Mouse (Mus musculus) adrenal gland, postnatal 36 days (tissue): Measurements from ENCODE around the gene Krt87. TPM values are rescaled to one million over a fixed set of nuclear protein-coding genes. Genes with fewer than 3 reads are reported as not detected.

Source experiments
- DNase-seq, 2 experiments: peaks; one replicate each; pipeline ENCODE4 v3.0.0; 2021; ENCODE audit warnings: mixed read lengths in 1 of 2
- long read RNA-seq, 2 experiments: library from polyadenylated mRNA; stranded (forward); transcript quantifications; one replicate each; pipeline ENCODE4 v2.0.0; 2021; ENCODE audit warnings: borderline sequencing depth in 2 of 2
- total RNA-seq, 2 experiments: library from RNA; stranded (reverse); gene quantifications; 2 replicates each; pipeline ENCODE4 v1.2.3; 2021

Krt87 gene
- total RNA-seq = not detected
- long read RNA-seq, experiment 1 = 0 reads
- long read RNA-seq, experiment 2 = 0 reads

DNA sequence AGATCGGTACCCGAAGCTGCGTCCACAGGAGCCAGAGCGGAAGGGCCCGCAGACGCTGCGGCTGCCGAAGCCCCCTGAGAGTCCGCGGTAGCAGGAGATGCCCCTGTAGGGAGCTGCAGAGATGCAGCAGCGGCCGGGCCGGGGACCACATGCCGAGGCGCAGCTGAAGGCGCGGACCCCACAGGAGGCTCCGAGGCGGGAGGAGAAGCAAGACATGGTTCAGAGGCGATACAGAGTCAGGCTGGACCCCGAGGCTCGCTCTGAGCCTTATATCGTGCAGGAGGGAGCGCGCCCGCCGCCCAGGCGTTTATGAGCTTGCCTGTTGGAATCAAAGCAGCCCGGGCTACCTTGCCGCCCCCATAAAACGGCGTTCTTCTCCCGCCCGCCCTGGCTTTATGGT lies at the start of gene Krt87:
TSS of gene Krt87 (minus strand) at position 250 of the 400 bp plus-strand sequence.
- no peak for DNase-seq

DNA sequence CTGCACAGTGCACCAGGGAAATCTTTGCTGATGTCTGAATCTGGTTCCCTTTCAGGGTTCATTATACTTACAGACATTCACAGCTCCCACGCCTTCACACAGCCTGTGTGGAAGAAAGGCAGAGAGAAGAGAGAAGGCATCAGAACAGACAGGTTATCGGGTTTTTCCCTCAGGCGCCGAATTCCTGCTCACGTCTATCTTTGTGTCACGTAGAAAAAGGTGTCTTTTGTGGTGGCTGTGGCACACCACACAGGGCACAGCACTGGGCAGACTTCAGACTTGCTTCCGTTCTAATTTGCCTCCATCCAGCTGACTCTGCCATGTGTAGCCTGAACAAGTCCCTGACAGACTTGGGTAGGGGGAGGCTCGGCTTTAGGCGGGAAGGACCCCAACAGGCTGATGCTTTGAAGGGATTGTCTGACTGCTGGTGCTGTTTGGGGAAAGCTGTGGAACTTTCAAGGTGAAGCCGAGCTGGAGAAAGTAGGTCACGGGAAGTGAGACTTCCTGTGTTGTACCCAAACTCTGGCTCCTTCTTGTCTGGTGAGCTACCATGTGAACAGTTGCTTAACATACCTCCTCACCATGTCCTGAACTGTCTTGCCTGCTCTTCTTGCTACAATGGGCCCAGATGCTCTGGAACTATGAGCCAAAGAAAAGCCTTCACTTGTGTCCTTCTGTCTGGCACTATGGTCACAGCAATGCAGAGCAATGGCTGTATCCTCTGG lies 47.5 kb upstream of the Krt87 start:
- no peak for DNase-seq

DNA sequence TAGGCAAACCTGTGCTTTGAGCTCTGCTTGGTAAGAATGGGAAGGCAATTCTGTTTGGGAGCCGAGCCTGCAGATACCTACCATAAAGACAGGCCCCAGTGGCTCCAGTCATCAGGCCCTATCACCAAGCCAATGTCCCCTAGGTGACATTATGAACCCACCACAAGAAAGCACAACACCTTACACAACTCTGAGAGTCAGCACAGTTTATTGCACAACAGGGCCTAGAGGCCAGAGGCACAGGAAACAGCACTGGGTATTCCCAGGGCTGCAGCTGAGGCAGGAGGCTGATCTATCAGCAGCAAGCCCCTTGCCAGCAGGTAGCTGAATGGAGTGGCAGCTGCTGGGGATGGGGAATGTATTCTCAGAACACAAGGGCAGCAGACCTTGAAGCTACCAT lies 46.3 kb upstream of the Krt87 start:
- no peak for DNase-seq

DNA sequence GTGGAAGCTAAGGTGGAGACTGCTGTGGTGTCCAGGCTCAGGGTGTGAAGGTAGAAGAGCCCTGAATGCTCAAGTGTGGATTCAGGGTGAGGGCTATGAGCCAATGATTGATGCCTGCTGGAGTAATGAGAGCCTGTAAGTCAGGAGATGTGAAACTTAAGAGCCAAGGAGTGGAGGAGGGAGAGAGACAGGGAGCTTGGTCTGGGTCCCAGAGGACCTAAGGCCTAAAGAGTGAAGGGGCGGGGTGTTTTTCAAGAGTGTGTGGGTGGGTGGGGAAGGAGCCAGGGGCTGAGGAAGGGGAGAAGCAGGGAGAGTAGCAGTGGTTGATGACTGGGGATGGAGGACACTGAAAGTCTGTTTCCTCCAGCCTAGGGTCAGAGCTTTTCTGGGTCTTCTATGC lies 45.0 kb upstream of the Krt87 start:
- DNase-seq = no peak

DNA sequence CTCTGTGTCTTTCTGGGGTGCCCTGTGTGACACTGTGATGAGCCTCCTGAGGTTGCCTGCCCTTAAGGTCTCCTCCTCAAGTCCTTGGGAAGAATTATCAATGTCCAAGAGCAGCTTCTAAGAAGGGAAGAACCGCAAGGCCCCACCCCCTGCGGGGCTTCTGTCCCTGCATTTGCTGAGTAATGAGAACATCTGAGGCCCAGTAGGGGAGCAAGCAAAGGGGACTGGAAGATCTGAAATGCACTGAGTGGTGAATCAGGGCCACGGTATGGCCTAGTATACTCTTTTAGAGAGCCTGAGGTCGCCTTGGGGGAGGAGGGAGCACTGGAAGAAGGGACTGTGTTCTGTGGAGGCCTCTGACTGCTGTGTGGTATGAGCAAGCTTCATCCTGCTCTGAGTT lies 43.5 kb upstream of the Krt87 start:
- DNase-seq = no peak

GRCm38 (mm10) chr15:101479666-101480060 lies 41.1 kb upstream of the Krt87 start:
- DNase-seq = no peak

DNA sequence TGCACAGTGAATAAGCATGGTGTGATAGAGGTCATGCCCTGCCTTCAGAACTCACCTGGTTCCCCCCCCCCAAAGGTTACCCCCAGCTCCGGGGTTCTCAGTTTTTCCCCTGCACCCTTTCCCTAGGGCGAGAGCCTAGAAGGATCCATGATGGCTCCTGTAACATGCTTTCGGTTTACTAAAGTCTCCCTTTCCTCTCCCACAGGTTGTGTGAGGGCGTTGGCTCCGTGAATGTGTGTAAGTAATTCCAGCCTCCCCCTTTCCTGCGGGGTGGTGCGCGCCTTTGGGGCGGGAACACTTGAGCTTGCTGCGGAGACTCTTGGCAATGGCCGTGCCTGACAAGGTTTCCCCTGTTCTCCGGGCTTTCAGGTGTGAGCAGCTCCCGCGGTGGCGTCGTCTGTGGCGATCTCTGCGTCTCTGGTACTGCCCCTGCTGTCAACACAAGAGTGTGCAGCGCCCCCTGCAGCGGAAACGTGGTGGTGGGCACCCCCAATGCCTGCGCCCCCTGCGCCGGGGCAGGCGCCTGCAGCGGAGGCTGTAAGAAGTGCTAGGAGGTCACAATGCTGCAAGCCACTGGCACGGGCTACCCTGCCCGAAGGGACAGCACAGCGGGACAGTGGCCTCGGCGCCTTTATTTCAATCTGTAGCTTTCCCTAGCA lies 40.5 kb upstream of the Krt87 start:
- peak; percentile 50 to 59 for DNase-seq

DNA sequence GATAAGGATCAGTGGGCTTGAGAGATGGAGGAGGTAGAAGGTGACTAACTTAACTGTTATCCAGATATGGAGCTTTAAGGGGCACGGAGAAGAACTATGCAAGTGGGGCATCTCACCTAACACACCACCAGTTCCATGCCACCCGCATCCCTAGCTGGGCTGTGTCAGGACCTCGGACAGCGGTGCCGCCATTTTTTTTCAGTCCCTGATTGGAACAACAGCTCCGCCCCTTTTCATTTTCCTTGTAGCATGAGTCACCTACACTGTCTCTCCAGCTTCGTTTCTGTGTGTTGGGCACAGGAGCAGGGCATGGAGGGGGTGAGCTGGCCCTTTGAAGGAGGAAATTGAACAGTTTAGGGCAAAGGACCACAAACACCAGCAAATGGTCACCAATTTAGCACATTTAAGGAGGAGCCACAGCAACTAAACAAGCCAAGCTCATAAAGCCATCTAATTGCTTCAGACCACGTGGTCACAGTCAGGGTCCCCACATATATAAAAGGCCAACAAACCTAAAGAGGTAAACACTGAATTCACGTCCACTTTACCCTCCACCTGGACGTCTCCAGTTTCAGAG lies 34.4 kb upstream of the Krt87 start, which contains the start of gene Krt86:
TSS of gene Krt86 (plus strand) at position 527 of the 577 bp plus-strand sequence.
- DNase-seq = peak; percentile 74 to 75

GRCm38 (mm10) chr15:101469093-101469492 lies 30.5 kb upstream of the Krt87 start:
- DNase-seq = no peak

DNA sequence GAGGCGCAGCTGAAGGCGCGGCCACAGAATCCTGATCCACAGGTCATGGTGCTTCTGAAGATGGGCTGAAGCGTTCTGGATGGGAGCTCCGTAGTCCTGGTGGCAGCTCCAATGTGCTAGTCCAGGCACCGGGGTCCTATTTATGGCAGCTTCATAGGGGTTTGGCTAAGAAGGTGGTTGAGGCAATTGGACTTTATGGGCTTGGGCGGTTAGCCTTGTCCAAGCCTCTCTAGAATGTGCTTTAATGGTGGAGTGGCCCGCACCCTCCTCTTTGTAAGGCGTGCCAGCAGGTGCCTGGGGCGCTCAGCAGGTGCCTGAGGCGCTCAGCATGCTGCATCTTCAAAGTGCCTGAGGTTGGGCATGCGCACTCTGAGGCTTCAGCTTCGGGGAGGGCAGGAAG lies 25.0 kb upstream of the Krt87 start, which contains the start of gene Krt81:
TSS of gene Krt81 (minus strand) at position 101 of the 400 bp plus-strand sequence.
- no peak for DNase-seq

GRCm38 (mm10) chr15:101459283-101459682 lies 20.7 kb upstream of the Krt87 start:
- peak in 1 of 2 experiments; percentile 10 for DNase-seq

DNA sequence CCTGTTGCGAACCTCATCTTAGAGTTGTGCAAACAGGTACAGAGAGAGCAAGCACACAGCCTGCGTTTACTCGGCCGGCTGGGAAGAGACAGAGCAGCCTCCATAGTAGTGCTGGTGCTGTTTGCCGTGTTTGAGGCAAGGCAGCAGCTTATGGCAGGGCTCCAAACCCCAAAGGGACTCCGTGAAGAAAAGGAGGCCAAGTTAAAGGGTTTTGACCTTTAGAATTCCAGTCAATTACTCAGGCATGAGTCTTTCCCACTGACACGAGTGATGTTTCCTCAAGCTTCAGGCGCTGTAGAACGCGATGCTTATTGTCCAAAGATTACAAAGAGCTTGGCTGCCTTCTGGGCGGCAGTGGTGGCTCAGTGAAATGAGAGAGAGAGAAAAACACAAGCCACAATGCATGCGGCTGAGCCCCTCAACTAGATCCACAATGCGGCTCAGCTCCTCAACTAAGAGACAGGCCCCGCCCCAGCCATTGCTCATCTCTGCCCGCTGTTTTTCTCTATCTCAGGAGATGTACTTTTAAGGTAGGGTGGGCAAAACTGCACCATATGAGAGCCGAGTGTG lies 19.8 kb upstream of the Krt87 start:
- DNase-seq = peak; percentile 6 to 43

DNA sequence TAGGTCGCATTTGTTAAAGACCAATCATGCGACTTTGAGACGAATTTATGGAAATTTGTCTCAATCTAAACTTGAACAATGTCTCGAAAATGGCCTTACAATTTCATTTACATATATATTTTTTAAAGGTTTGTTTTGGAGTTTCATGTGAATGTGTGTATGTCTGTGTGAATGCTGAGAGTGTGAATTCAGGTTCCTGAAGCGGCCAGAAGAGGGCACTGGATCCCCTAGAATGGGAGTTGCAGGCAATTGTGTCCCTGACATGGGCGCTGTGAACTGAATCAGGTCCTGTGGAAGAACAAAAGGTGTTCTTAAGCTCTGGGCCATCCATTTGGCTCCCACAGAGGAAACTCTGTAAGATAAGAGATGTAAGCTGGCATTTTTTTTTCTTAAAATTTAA lies 17.3 kb upstream of the Krt87 start:
- no peak for DNase-seq

DNA sequence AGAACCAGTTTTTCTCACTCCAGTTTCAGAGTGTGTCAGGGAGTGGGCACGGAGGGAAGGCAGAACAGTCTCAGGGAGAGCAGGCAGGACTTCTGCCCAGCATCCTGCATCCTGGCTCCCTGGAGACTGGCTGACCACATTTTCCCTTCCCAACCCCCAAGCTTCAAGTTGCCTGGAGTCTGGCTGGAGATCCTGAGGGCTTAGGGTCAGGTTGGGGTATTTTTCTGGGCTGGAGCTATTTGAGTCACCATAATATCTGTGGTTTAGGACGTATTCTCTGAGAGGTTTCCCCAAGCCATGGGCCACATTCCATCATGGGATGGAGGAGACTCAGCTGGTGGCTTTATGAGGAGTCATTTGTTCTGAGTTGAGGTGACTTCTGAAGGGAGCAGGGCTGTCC lies 16.7 kb upstream of the Krt87 start:
- no peak for DNase-seq

GRCm38 (mm10) chr15:101454774-101455173 lies 16.2 kb upstream of the Krt87 start:
- DNase-seq = no peak

- DNase-seq = peak; percentile 86 to 88
Measured at GRCm38 (mm10) chr15:101453093-101453736, 14.6 kb upstream of the Krt87 start.

- DNase-seq = no peak
Measured at GRCm38 (mm10) chr15:101447444-101447843, 8.8 kb upstream of the Krt87 start, which contains the start of gene Krt88. Gene Krt88, plus strand, starts transcription at chr15:101447744.

GRCm38 (mm10) chr15:101446572-101446971 lies 8.0 kb upstream of the Krt87 start:
- DNase-seq = no peak

DNA sequence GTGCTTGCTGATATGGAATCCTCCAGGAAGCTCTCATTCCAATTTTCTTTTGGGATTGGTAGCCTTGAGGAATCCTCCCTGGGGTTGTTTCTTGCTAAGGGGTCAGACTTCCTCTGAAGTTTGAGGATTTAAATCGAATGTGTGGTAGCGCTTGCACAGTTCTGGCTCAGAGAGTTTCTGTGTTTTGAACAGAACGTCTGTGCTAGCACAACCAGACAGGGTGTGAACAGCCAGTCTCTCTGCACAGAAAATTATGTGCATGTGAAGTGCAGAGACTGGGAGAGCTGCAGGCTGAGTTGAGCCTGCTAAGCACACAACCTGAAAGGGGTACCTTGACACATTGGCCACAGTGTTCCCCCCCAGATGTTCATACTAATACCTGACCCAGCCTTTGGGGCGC lies 2.2 kb upstream of the Krt87 start:
- DNase-seq = no peak

DNA sequence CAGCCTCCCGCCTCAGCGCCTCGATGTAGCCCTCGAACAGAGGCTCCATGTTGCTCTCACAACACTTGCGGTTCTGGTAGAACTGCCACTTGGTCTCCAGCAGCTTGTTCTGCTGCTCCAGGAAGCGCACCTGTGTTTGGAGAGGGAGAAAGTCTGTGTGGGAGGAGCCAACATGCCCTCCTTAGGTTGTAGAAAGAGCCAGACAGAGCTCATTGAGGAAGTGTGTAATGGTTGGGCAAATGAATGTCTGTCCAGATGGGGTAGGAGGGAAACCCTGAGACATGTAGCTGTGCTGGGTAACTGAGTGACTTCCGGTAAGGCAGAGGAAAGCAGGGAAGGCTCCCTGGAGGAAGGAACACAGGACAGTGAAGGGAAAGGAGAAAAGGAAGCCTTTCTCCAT lies 2.0 kb downstream of the Krt87 start:
- DNase-seq = no peak

DNA sequence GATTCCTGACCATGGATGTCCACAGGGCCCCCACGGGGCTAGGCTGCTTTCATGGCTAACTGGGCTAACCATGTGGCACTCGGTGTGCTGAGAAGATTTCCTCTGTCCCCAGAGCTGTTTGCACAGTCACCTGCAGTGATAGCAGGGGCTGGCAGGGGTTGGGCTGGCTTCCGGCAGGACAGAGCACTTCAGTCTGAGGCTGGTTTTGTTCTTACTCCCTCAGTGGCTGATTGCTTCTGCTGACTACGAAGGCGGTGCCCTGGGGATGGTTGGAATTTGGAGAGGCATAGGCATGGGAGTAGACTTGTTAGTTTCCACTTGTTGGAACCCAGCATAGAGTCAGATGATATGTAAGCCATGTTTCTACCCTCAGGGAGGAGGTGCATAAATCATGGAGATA lies 13.7 kb downstream of the Krt87 start:
- DNase-seq = no peak

DNA sequence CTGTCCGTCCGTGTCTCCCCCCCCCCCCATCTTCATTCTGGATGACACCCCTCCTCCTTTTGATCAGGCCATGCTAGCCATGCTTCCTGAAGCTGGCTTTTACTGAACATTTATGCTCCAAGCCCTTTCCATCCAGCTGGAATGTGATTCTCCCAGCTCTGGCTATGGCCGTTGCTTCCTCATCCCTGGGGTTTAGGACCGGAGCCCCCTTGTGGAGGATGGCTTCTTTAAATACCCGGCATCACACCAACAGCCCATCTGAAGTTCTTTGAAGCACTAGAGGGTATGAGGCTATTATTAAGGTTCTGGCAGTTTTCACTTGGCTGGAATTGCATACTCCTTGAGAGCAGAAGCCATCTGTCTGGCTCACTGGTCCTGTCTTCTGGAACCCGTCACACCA lies 17.7 kb downstream of the Krt87 start:
- DNase-seq = no peak
